Mouse (Mus musculus) gastrocnemius, adult 8-10 months (tissue): ENCODE data around the gene Sfxn1. TPM values are rescaled to one million over a fixed set of nuclear protein-coding genes. Genes with fewer than 3 reads are reported as not detected.
A peak's percentile ranks its signal among the peaks of the same experiment; 100 is the strongest.

Experiments used
- DNase-seq, 2 experiments: peaks; one replicate each; pipeline ENCODE4 v3.0.0; 2022; ENCODE audit warnings: low spot score in 2 of 2
- total RNA-seq, 4 experiments: library from RNA; stranded (reverse); gene quantifications; 2 replicates each; pipeline ENCODE4 v1.2.4; 2022

Sfxn1 gene
- total RNA-seq, 4 experiments from 2014 or later = 1.1 to 2.4 (median 1.8) TPM

GRCm38 (mm10) chr13:54076762-54077460 is 5.2 kb downstream of the Sfxn1 start:
- DNase-seq = no peak

DNA sequence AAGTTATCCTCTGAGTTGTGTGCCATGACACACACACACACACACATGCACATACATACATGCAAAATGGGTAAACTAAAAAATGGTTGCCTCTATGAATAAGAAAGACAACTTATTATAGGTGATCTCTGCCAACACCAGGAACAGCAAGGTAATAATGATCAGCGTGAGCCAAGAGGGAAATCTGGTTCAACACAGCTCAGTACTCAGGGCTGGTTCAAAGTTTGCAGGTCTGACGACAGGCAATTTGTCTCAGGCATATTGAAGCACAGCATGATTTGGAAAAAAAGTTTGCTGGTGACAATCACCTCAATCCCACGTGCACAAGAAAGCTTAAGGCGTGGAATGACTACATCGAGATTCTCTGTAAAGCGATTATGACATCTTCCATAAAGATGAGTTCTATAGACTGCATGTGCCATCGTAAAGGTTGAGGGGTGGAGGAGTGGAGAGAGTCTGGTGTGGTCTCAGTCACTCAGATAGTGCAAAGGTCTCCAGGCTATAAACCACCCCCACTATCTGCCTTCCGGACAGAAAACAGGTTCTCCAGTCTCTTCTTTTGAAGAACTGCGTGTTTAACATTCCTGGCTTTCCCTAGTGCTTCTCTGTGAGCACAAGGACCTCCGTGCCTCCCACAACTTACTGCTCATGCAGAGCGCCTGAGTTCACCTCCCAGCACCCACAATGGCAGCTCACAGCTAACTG is 6.0 kb downstream of the Sfxn1 start:
- DNase-seq = no peak

DNA sequence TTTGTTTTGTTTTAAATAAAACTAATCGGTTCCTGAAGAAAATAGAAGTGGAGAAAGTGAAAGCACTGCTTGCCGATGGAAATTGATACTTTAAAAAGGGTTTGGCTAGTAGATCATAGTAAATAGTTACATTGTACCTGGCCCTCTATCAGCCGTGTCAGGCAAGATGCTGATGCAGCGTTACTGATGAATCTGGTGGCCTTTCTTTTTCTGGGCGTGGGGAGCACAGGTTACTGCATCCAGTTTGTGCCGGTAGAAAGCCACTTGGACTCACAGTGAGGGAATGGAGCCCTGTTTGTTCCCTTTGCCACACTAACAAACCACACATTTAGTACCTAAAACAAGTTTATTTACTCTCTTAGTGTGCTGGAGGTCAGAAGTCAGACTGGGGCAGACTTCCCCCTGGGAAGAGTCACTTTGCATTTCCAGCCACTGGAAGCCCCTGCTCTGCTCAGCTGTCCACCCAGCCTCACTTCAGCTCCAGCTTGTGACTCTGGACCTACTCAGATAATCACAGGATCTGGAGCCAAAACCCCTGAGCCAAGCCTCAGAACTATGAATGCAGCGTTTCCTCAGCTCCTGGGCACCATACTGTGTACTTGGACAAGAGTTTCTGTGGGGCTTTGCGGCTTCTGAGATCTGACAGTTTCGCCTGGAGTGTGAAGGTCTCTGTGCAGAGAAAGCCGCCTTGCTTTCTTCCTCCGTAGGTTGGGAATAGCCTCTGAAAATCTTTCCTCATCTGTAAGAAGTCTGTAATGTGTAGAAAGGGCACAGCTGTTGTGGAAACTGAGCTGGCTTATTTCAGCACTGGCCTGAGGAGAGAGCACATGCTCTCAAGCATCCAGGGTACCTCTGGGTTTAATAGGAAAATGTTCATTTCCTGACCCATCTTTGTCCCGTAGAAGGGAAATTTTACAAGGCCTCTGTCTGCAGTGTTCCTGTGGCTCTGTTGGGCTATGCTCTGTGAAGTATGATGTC is 8.4 kb downstream of the Sfxn1 start:
- no peak for DNase-seq

DNA sequence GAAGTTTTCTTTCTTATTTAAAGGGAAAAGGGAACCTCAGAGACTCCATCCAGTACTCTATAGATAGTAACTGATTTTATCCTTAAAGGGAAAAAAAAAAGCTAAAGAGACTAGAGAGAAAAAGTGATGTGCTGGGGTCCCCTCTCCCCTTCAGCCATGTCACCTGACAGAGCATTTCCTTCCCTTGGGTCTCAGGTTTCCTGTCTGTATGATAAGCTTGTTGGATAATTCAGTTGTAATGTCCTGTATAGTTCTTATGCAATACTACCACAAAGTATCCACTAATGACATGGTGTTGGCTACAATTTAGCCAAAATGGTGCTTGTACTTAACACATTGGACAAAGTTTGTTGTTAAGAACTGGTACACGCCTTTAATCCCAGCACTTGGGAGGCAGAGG is 9.1 kb downstream of the Sfxn1 start:
- no peak for DNase-seq

DNA sequence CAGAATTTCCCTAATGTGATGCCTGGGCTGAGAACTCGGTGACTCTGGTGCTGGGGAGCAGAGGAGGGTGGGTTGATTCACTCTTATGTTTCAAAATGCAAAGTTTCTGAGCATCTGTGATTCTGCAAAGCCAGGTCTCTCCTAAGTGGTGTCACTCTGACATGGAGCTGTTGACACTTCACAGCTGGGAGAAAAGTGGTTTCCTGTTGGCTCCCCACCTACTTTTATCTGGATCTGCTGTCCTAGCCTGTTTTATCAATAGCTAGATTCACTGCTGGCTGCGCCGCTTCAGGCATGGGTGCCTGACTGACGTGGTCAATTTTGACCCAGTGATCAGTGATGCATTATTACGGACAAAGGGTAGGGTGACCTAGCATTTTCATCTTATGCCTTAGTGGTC is 11.3 kb downstream of the Sfxn1 start:
- no peak for DNase-seq

GRCm38 (mm10) chr13:54084178-54084577 is 12.5 kb downstream of the Sfxn1 start:
- no peak for DNase-seq

- no peak for DNase-seq
These were observed 13.2 kb downstream of the Sfxn1 start for GRCm38 (mm10) chr13:54084826-54085225.

GRCm38 (mm10) chr13:54085266-54085665 is 13.6 kb downstream of the Sfxn1 start:
- DNase-seq = no peak

GRCm38 (mm10) chr13:54091719-54092118 is 20.1 kb downstream of the Sfxn1 start:
- DNase-seq = no peak

DNA sequence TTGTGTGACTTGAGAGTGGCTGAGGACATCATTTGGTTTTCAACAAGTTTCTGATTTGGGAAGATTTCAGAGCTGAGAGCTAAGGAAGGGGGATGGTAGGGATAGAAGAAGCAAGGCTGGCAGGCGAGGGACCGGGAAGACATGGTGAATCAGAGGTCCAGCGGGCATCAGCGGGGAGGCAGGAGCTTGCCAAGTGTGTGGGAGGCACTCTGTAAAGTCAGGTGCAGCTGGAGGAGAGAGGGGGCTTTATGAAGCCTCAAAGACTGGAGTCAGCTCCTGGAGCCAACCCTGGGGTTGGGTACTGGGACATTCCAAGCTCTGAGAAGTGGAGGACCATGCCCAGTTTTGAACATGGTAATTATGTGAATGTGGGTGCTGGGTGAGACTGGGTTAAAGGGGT is 22.7 kb downstream of the Sfxn1 start:
- no peak for DNase-seq

GRCm38 (mm10) chr13:54094963-54095362 is 23.3 kb downstream of the Sfxn1 start:
- DNase-seq = no peak

DNA sequence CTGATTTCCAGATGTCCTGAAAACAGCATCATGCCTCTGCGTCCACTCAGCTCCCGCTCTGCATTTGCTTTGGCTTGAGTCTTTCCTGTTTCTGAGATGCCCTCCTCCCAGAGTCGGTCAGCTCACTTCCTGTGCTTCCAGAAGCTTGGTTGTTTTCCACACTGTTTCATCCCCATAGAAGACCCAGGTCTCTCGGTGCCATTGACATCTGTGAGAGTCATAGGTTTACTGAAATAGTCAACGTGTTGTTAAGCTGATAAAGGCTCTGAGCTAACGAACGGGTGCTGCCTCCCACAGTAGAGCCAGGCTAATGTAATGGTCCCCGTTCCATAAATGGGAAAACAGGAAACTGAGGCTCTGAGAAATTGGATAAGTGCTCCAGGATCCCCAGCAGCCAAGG is 24.1 kb downstream of the Sfxn1 start:
- no peak for DNase-seq

DNA sequence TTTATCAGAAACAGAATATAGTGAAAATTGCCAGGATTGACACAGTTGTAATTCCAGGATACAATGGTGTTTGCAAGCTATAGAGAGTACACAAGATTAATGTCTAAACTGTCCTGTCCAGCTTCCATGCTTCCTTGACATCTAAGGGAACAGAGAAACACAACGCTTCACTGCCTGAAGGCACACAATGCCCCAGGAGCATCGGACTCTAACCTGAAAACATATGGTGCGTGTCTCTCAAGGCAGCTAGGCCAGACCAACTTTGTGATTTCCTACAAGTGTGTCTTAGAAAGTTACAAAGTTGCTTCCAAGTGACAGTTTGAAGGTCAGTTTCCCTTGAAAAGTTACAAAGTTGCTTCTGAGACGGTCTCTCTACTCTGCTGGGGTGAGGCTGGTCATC is 25.6 kb downstream of the Sfxn1 start:
- DNase-seq = no peak

GRCm38 (mm10) chr13:54097797-54098196 is 26.1 kb downstream of the Sfxn1 start:
- no peak for DNase-seq

- no peak for DNase-seq
These were observed 29.6 kb downstream of the Sfxn1 start for GRCm38 (mm10) chr13:54101031-54101820.

DNA sequence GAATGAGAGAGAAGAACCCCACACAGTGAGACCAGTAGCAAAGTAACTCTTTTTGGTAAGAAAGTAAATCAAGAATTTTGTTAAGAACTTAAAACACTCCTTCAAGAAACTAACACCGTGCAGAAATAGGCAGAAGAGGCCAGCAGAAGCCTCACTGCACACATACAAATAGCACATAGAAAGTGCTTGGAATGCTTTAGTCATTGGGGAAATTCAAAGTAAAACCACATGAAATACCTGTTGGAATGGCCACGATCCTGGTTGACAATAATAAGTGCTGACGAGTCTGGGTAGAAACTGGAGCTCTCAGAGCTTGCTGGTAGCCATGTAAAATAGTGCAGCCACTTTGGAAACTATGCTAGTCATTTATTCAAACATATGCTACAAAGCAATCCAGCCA is 30.4 kb downstream of the Sfxn1 start:
- DNase-seq = no peak

DNA sequence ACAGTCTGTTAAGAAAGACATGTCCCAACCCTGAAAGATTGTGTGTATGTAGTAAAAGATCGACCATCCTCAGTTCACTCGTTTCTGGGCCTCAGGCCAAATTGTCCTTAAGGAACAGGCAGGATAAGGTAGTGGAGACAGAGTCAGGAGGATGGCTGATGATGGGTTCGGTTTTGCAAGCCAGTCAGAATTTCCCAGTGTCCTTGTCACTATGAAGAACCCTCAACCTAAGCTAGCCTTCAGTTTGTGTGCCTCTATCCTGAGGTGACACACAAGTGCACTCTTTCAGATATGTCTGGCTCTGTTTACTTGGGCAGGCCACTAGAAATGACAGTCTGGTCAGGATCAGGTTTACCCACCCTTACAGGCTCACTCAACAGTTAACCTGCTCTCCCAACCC is 31.6 kb downstream of the Sfxn1 start:
- DNase-seq = no peak

DNA sequence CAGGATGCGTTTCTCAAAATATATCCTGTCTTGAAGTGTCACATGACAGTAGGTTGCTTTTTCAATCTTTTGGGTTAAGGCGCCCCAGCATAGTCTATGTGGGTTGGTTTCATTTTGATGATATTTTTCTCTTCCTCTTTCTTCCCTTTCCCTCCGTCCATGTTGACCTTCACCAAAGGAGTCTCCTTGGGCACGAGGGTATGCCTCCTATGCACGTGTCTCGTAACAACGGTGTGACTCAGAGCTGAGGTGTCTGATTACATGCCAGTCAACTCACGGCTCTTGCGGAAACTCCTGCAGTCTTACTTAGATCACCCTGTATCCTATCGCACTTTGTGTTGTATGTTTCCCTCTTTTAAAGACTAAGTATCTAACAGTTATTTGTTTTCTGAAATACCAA is 32.2 kb downstream of the Sfxn1 start:
- DNase-seq = no peak

DNA sequence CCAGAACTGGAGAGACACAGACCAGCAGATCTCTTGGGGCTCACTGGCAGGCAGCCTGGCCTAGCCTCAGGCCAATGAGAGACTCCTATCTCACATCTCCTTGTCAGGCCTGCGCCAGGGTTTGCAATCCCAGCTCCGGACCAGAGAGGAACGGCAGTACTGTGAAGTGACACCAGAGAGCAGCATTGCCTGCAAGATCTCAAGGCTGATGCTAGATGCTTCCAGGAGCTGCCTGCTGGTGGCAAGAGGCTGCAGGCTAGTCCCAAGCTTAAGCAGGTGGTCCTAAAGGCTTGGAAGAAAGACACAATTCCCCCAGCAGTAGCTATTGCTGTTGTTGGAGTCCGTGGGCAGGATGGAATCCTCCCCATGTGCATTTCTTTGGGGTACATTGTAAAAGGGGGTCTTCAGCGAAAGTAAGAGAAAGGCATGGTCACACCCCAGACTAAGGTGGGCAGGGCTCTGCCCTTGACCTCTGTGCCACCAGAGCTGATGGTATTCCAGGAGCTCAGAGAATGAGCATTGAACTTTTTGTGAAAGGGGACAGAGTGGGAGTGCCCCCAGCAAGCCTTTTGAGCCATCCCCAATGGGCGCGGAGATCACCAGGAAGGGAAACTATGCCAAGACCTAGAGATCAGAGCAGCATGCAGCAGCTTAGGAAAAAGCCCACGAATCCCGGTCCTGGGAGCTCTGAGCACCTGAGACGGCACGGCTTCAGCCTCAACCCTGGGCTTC is 42.3 kb downstream of the Sfxn1 start:
- peak; percentile 58 to 64 for DNase-seq

DNA sequence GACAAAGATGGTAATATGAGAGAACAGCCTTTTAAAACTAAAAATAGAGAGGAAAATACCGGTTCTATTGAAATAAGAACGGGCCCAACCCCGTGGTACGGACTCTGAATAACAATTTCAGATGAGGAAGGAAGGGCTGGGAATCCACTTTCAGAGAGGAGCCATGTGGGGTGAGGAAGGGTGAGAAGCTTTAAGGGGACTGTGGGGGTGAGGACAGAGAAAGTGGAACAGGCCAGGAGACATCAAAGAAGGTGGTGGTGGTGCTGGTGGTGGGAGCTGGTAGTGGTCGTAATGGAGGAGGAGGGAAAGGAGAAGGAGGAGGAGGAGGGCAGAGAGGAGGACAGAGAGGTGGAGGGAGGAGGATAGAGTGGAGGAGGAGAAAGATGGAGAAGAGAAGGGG is 43.3 kb downstream of the Sfxn1 start:
- DNase-seq = no peak

DNA sequence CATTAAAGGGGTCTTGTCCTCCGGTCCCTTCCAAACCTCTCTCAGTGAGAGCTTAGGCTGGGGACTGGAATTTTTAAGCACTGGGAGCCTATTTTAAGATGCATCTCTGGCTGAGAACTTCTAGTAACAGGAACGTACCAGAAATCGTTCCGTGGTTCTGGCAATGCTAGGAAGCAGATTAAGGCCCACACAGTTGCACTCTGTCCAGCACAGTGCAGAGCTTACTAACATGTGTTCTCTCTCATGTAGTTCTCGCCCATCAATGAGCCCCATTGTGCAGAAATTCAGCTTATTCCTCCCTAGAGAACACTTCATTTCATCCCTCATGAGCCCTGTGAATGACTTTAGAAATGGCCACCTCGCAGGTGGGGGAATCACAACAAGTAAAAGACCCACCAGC is 44.1 kb downstream of the Sfxn1 start:
- no peak for DNase-seq
